Mouse (Mus musculus): ENCODE results near the gene Olfr118. TPM values are rescaled to one million over a fixed set of nuclear protein-coding genes. Genes with fewer than 3 reads are reported as not detected.
"Not testable (repeated sequence)": the region's sequence is repeated elsewhere in the genome, so short reads cannot be mapped to it uniquely, and the experiment has no call there.

The Olfr118 gene
- polyA plus RNA-seq (2015; fragmentation: Nextera tagmentation; extraction: Ambion mirVana) = not detected in 2 replicates

DNA sequence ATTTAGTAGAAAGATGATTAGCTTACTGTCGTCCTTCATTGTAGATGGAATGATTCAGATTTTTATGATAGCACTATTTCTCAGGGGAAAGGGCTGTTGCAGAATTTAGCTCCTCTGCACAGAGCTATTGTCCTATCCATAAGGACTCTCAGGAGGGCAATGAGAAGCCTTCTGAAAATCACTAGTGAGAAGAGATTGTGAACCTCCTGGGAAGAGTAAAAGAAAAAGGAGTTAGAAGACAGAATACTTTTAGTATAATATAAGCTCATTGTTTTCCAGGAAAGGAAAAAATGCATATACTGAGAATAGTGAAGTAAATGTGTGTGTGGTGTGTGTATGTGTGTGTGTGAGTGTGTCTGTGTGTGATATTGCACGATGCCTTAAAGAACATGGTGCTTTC lies at the start of gene Olfr118:
TSS of gene Olfr118 (plus strand) at position 301 of the 400 bp plus-strand sequence.
- no peaks in the 10 kb centered on the region for H3K9me3 ChIP-seq
- no peaks in the 10 kb centered on the region for H3K4me1 ChIP-seq (replicated peaks)
- H3K27ac ChIP-seq = no peak within 1 kb of the TSS
- no peak within 1 kb of the TSS for H3K4me3 ChIP-seq (replicated peaks)
- 71% methylated on average over 2 of the region's 2 CpGs for WGBS
- no peak for ATAC-seq
- no peak within 1 kb of the TSS for H3K9ac ChIP-seq (replicated peaks)
- H3K4me2 ChIP-seq (replicated peaks) = no peak within 1 kb of the TSS
- H3K36me3 ChIP-seq = no peaks in the 10 kb centered on the region
- H3K27me3 ChIP-seq = no peaks in the 10 kb centered on the region

GRCm38 (mm10) chr17:37627009-37627408 lies 39.8 kb upstream of the Olfr118 start, which contains the start of the genes Olfr115 and Olfr116:
Gene Olfr115 (minus strand): TSS chr17:37627109.
Gene Olfr116 (minus strand): TSS chr17:37627199.
- ATAC-seq = no peak

GRCm38 (mm10) chr17:37663682-37664081 lies 3.1 kb upstream of the Olfr118 start, which contains the start of gene Olfr117:
Gene Olfr117 (minus strand): TSS chr17:37663782.
- Histone ChIP-seq H3K4me1 (replicated peaks) (no peaks in the 10 kb centered on the region), H3K9me3 (no peaks in the 10 kb centered on the region), H3K9ac (replicated peaks) (no peak within 1 kb of the TSS), H3K27me3 (no peaks in the 10 kb centered on the region), H3K4me3 (replicated peaks) (no peak within 1 kb of the TSS), H3K36me3 (no peaks in the 10 kb centered on the region), H3K27ac (no peak within 1 kb of the TSS), H3K4me2 (replicated peaks) (no peak within 1 kb of the TSS)
- 62% methylated on average over 1 of the region's 1 CpGs for WGBS
- ATAC-seq = no peak

More at GRCm38 (mm10) chr17:37627009-37627408, 39.8 kb upstream of the Olfr118 start, which contains the start of the genes Olfr115 and Olfr116:
- Histone ChIP-seq H3K27me3 (no peaks in the 10 kb centered on the region), H3K9me3 (0 out of 2 replicates have a peak, but pooled peaks cover 8% of the 10 kb centered on the region), H3K27ac (no peak within 1 kb of the TSS), H3K4me3 (replicated peaks) (no peak within 1 kb of the TSS), H3K36me3 (no peaks in the 10 kb centered on the region), H3K9ac (replicated peaks) (no peak within 1 kb of the TSS), H3K4me1 (replicated peaks) (no peaks in the 10 kb centered on the region), H3K4me2 (replicated peaks) (no peak within 1 kb of the TSS)
- WGBS = 90% methylated on average over 2 of the region's 2 CpGs

DNA sequence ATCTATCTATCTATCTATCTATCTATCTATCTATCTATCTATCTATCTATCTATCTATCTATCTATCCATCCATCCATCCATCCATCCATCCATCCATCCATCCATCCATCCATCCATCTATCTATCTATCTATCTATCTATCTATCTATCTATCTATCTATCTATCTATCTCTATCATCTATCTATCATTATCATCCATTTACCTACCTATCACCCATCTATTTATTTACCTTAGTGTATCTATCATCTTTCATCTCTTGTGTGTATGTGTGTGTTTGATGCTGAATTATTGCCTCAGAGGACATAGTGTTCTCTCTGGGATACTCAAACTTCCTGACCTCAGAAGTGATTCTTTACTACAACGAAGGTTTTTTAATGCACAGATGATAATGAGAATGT lies 29.5 kb downstream of the Olfr118 start, which contains the start of gene Olfr119:
TSS of gene Olfr119 (plus strand) at position 301 of the 400 bp plus-strand sequence.
- not testable (repeated sequence) for H3K27ac ChIP-seq; H3K9me3 ChIP-seq; H3K4me1 ChIP-seq (replicated peaks); H3K9ac ChIP-seq (replicated peaks); H3K4me3 ChIP-seq (replicated peaks); H3K27me3 ChIP-seq; H3K36me3 ChIP-seq; ATAC-seq; H3K4me2 ChIP-seq (replicated peaks)
- 64% methylated on average over 1 of the region's 1 CpGs for WGBS

DNA sequence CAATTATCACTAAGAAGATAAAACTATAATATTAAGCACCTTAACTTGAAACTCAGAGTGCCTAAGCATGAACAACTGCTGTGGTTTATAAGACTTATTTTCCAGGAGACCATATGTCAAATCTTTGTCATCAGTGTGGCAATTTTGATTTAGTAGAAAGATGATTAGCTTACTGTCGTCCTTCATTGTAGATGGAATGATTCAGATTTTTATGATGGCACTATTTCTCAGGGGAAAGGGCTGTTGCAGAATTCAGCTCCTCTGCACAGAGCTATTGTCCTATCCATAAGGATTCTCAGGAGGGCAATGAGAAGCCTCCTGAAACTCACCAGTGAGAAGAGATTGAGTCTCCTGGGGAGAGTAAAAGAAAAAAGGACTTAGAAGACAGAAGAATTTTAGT lies 54.7 kb downstream of the Olfr118 start, which contains the start of gene Olfr120:
TSS of gene Olfr120 (plus strand) at position 301 of the 400 bp plus-strand sequence.
- Histone ChIP-seq H3K27me3 (no peaks in the 10 kb centered on the region), H3K36me3 (no peaks in the 10 kb centered on the region)

More for the DNA sequence above, 54.7 kb downstream of the Olfr118 start, which contains the start of gene Olfr120:
- 82% methylated on average over 1 of the region's 1 CpGs for WGBS
- Histone ChIP-seq H3K4me3 (replicated peaks) (no peak within 1 kb of the TSS), H3K27ac (no peak within 1 kb of the TSS), H3K4me2 (replicated peaks) (no peak within 1 kb of the TSS), H3K9me3 (no peaks in the 10 kb centered on the region), H3K4me1 (replicated peaks) (no peaks in the 10 kb centered on the region), H3K9ac (replicated peaks) (no peak within 1 kb of the TSS)
- no peak for ATAC-seq

Other genes starting within 250 kb of the Olfr118 start
- gene Olfr108, start 221.5 kb upstream of the Olfr118 start, polyA plus RNA-seq (2015; fragmentation: Nextera tagmentation; extraction: Ambion mirVana) = not detected in 2 replicates
- gene Olfr109, start 208.1 kb upstream of the Olfr118 start, polyA plus RNA-seq (2015; fragmentation: Nextera tagmentation; extraction: Ambion mirVana) = not detected in 2 replicates
- gene H2-M2, start 183.4 kb upstream of the Olfr118 start, polyA plus RNA-seq (2015; fragmentation: Nextera tagmentation; extraction: Ambion mirVana) = not detected in 2 replicates
- not detected in 2 replicates for gene Olfr110, start 174.5 kb upstream of the Olfr118 start, polyA plus RNA-seq (2015; fragmentation: Nextera tagmentation; extraction: Ambion mirVana)
- gene Olfr111, start 159.0 kb upstream of the Olfr118 start, polyA plus RNA-seq (2015; fragmentation: Nextera tagmentation; extraction: Ambion mirVana) = not detected in 2 replicates
- gene Olfr112, start 97.5 kb upstream of the Olfr118 start, polyA plus RNA-seq (2015; fragmentation: Nextera tagmentation; extraction: Ambion mirVana) = not detected in 2 replicates
- not detected in 2 replicates for gene Olfr113, start 89.3 kb upstream of the Olfr118 start, polyA plus RNA-seq (2015; fragmentation: Nextera tagmentation; extraction: Ambion mirVana)
- gene Olfr114, start 74.2 kb upstream of the Olfr118 start, polyA plus RNA-seq (2015; fragmentation: Nextera tagmentation; extraction: Ambion mirVana) = not detected in 2 replicates
- gene Olfr115, start 39.9 kb upstream of the Olfr118 start, polyA plus RNA-seq (2015; fragmentation: Nextera tagmentation; extraction: Ambion mirVana) = not detected in 2 replicates
- gene Olfr116, start 39.8 kb upstream of the Olfr118 start, polyA plus RNA-seq (2015; fragmentation: Nextera tagmentation; extraction: Ambion mirVana) = not detected in 2 replicates
- gene Olfr117, start 3.2 kb upstream of the Olfr118 start, polyA plus RNA-seq (2015; fragmentation: Nextera tagmentation; extraction: Ambion mirVana) = not detected in 2 replicates
- not detected in 2 replicates for gene Olfr119, start 29.6 kb downstream of the Olfr118 start, polyA plus RNA-seq (2015; fragmentation: Nextera tagmentation; extraction: Ambion mirVana)
- not detected in 2 replicates for gene Olfr120, start 54.8 kb downstream of the Olfr118 start, polyA plus RNA-seq (2015; fragmentation: Nextera tagmentation; extraction: Ambion mirVana)
- not detected in 2 replicates for gene Olfr121, start 81.9 kb downstream of the Olfr118 start, polyA plus RNA-seq (2015; fragmentation: Nextera tagmentation; extraction: Ambion mirVana)
- gene Olfr122, start 101.6 kb downstream of the Olfr118 start, polyA plus RNA-seq (2015; fragmentation: Nextera tagmentation; extraction: Ambion mirVana) = not detected in 2 replicates
- gene Olfr123, start 126.5 kb downstream of the Olfr118 start, polyA plus RNA-seq (2015; fragmentation: Nextera tagmentation; extraction: Ambion mirVana) = not detected in 2 replicates
- gene Olfr124, start 132.9 kb downstream of the Olfr118 start, polyA plus RNA-seq (2015; fragmentation: Nextera tagmentation; extraction: Ambion mirVana) = not detected in 2 replicates
- gene Olfr125, start 166.0 kb downstream of the Olfr118 start, polyA plus RNA-seq (2015; fragmentation: Nextera tagmentation; extraction: Ambion mirVana) = not detected in 2 replicates
- not detected in 2 replicates for gene Olfr126, start 180.5 kb downstream of the Olfr118 start, polyA plus RNA-seq (2015; fragmentation: Nextera tagmentation; extraction: Ambion mirVana)
- not detected in 2 replicates for gene Olfr127, start 233.4 kb downstream of the Olfr118 start, polyA plus RNA-seq (2015; fragmentation: Nextera tagmentation; extraction: Ambion mirVana)

Data from midbrain, embryonic 13.5 days (tissue).